Mouse (Mus musculus): ENCODE results near the gene Hyou1.
"Not testable (repeated sequence)": the region's sequence is repeated elsewhere in the genome, so short reads cannot be mapped to it uniquely, and the experiment has no call there.

Hyou1 gene

GRCm38 (mm10) chr9:44379054-44379834, at the start of gene Hyou1:
Gene Hyou1 (plus strand): TSS chr9:44379490.
- peak; percentile 99 for DNase-seq (ENCODE audit: low read depth)

- no peak for DNase-seq (ENCODE audit: low read depth)
Measured at GRCm38 (mm10) chr9:44330736-44331135, 48.6 kb upstream of the Hyou1 start.

- no peak for DNase-seq (ENCODE audit: low read depth)
Measured at GRCm38 (mm10) chr9:44332918-44333638, 46.2 kb upstream of the Hyou1 start.

- peak; percentile 98 for DNase-seq (ENCODE audit: low read depth)
Measured at GRCm38 (mm10) chr9:44334396-44335330, 44.6 kb upstream of the Hyou1 start, which contains the start of gene H2afx. Gene H2afx (plus strand): TSS chr9:44334694.

- DNase-seq (ENCODE audit: low read depth) = peak; percentile 39
Measured at GRCm38 (mm10) chr9:44335331-44336092, 43.8 kb upstream of the Hyou1 start.

- no peak for DNase-seq (ENCODE audit: low read depth)
Measured at GRCm38 (mm10) chr9:44336093-44336406, 43.2 kb upstream of the Hyou1 start.

GRCm38 (mm10) chr9:44336513-44336912, 42.8 kb upstream of the Hyou1 start:
- DNase-seq (ENCODE audit: low read depth) = not testable (repeated sequence)

- no peak for DNase-seq (ENCODE audit: low read depth)
Measured at GRCm38 (mm10) chr9:44336964-44337363, 42.3 kb upstream of the Hyou1 start.

- no peak for DNase-seq (ENCODE audit: low read depth)
Measured at GRCm38 (mm10) chr9:44337436-44338169, 41.7 kb upstream of the Hyou1 start.

- no peak for DNase-seq (ENCODE audit: low read depth)
Measured at GRCm38 (mm10) chr9:44338574-44338973, 40.7 kb upstream of the Hyou1 start.

- no peak for DNase-seq (ENCODE audit: low read depth)
Measured at GRCm38 (mm10) chr9:44341487-44341886, 37.8 kb upstream of the Hyou1 start.

- DNase-seq (ENCODE audit: low read depth) = no peak
Measured at GRCm38 (mm10) chr9:44342173-44342572, 37.1 kb upstream of the Hyou1 start.

- DNase-seq (ENCODE audit: low read depth) = no peak
Measured at GRCm38 (mm10) chr9:44342605-44343004, 36.7 kb upstream of the Hyou1 start.

GRCm38 (mm10) chr9:44343290-44343689, 36.0 kb upstream of the Hyou1 start:
- no peak for DNase-seq (ENCODE audit: low read depth)

- peak; percentile 91 for DNase-seq (ENCODE audit: low read depth)
Measured at GRCm38 (mm10) chr9:44343781-44344421, 35.4 kb upstream of the Hyou1 start, which contains the start of gene Hmbs. Gene Hmbs (minus strand): TSS chr9:44344228.

- no peak for DNase-seq (ENCODE audit: low read depth)
Measured at GRCm38 (mm10) chr9:44345570-44346433, 33.5 kb upstream of the Hyou1 start.

GRCm38 (mm10) chr9:44347166-44347565, 32.1 kb upstream of the Hyou1 start:
- DNase-seq (ENCODE audit: low read depth) = no peak

- DNase-seq (ENCODE audit: low read depth) = no peak
Measured at GRCm38 (mm10) chr9:44347621-44348020, 31.7 kb upstream of the Hyou1 start.

GRCm38 (mm10) chr9:44348546-44348945, 30.7 kb upstream of the Hyou1 start:
- DNase-seq (ENCODE audit: low read depth) = no peak
